Mouse (Mus musculus) duodenum, adult 2 months (tissue): ENCODE measurements around the gene Crabp2. TPM values are rescaled to one million over a fixed set of nuclear protein-coding genes. Genes with fewer than 3 reads are reported as not detected.

Source experiments
- polyA plus RNA-seq: library from polyadenylated mRNA; depleted of rRNA; stranded (reverse); fragments of >200 nt; gene quantifications from 2 replicates; pipeline ENCODE4 v1.2.3, GENCODE M21; 2012; ENCODE audit warnings: low replicate concordance; rRNA removed

Crabp2 gene
- not detected in 2 replicates for polyA plus RNA-seq

GRCm38 (mm10) chr3:87948378-87949265 lies at the start of gene Crabp2:
Crabp2 (plus strand) TSS chr3:87948666.

DNA sequence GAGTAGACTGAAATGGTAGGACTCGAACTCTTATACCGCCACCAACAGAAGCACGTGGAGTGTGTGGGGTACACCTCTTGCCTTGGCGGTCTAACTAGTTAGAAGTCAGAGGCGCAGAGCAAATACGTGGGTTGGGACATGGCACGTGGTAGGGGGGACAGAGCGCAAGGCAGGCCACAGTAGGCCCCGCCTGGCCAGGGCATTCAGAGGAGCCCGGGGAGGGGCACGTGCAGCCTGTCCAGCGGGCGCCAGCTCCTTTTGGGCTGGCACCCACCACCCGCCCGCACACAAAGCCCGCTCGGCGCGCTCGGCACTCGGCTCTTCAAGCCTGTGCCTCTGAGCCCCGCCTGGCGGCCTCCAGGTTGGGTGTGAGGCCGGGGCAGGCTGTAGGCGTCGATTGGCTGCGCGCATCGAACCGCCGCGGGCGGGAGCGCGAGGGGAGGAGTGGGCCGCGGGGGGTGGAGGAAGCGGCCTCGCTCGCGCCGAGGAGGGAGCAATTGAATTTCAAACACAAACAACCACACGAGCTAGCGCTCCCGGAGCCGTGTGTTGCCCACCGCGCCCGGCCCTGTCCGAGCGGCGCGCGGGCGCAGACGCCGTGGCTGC lies 42.5 kb upstream of the Crabp2 start, which contains the start of gene Hdgf:
Gene Hdgf, plus strand, starts transcription at position 442 of the 606 bp plus-strand sequence.

DNA sequence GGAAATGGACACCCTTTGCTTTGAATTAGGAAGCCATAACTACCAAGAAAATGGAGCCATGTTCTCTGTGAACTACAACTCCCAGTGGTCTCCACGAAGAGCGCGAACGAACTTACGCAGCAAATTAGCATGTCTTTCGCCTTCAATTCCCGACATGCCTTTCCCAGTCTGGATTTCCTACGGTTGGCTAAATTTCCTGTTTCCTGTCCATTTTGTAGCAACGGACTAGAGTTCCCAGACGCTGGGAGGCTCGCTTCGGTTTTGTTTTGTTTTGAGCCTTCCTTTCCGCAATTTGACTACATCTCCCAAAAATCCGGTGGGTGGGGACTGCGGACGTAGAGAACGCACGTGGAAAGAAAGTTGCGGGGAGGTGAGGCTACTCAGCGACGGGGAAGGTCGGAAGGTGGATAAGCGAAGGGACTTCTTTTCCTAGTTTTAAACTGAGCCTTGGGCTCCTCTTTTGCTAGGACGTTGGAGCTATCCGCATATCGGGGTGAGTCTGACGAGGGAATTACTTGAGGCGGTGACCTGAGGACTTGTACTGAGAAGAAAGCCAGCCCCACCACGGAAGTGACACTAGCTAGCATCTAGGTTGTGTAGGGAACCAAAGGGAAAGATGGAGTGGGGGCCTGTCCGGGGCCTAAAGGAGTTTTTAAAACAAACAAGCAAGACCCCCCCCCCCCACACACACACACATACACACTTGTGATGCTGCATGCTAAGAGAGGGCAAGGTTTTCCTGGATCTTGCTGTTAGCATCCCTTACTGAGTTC lies 28.9 kb upstream of the Crabp2 start, which contains the start of gene Mrpl24:
Gene Mrpl24, plus strand, starts transcription at position 171 of the 773 bp plus-strand sequence.

GRCm38 (mm10) chr3:87930078-87930795 lies 18.2 kb upstream of the Crabp2 start, which contains the start of the genes Isg20l2 and Rrnad1:
Isg20l2 (plus strand) TSS chr3:87930314.
Rrnad1 (minus strand) TSS chr3:87930717.

GRCm38 (mm10) chr3:87970939-87971488 lies 22.5 kb downstream of the Crabp2 start, which contains the start of gene Nes:
Nes (plus strand) TSS chr3:87971078.

DNA sequence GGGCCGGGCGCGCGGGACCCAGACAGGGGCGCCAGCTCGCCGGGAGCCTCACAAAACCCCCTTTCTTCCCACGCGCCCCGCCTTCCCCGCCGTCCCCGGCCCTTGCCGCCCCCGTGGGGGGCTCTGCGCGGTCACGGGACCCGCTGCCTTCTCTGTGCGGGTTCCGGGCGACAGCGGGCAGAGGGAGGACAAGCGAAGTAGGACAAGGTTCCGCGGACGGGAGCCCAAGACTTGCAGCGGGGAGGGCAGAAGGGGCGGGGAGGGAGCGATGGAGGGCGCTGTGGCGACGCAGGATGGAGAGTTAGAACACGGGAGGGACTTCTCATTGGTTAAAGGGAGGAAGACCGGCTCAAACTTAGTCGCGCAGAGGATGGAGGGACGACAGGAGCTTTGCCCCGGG lies 51.7 kb downstream of the Crabp2 start, which contains the start of gene Bcan:
Gene Bcan, minus strand, starts transcription at position 50 of the 400 bp plus-strand sequence.

Other genes starting within 250 kb of the Crabp2 start
- gene Lrrc71, start 200.0 kb upstream of the Crabp2 start, polyA plus RNA-seq, result 0.04 and 0.05 TPM in 2 replicates
- gene Ntrk1, start 153.5 kb upstream of the Crabp2 start, polyA plus RNA-seq, result 0.06 and 0.26 TPM in 2 replicates
- gene Insrr, start 151.7 kb upstream of the Crabp2 start, polyA plus RNA-seq, result 1.4 and 2.1 TPM in 2 replicates
- 13.9 and 17.0 TPM in 2 replicates for gene Pear1, start 124.4 kb upstream of the Crabp2 start, polyA plus RNA-seq
- 1.4 and 3.9 TPM in 2 replicates for gene Sh2d2a, start 101.9 kb upstream of the Crabp2 start, polyA plus RNA-seq
- 18.8 and 23.7 TPM in 2 replicates for gene Prcc, start 63.1 kb upstream of the Crabp2 start, polyA plus RNA-seq
- 30.8 and 34.4 TPM in 2 replicates for gene Hdgf, start 42.3 kb upstream of the Crabp2 start, polyA plus RNA-seq
- gene Mrpl24, start 29.2 kb upstream of the Crabp2 start, polyA plus RNA-seq, result 15.5 and 17.3 TPM in 2 replicates
- 5.5 and 7.1 TPM in 2 replicates for gene Isg20l2, start 18.4 kb upstream of the Crabp2 start, polyA plus RNA-seq
- gene Rrnad1, start 17.9 kb upstream of the Crabp2 start, polyA plus RNA-seq, result 21.3 and 22.0 TPM in 2 replicates
- 1.4 and 1.7 TPM in 2 replicates for gene Nes, start 22.4 kb downstream of the Crabp2 start, polyA plus RNA-seq
- 0.07 and 1.2 TPM in 2 replicates for gene Bcan, start 51.6 kb downstream of the Crabp2 start, polyA plus RNA-seq
- not detected in 2 replicates for gene Hapln2, start 78.9 kb downstream of the Crabp2 start, polyA plus RNA-seq
- gene Gpatch4, start 94.4 kb downstream of the Crabp2 start, polyA plus RNA-seq, result 1.3 and 2.0 TPM in 2 replicates
- 38.0 and 41.8 TPM in 2 replicates for gene Naxe, start 109.8 kb downstream of the Crabp2 start, polyA plus RNA-seq
- not detected in 2 replicates for gene Ttc24, start 129.6 kb downstream of the Crabp2 start, polyA plus RNA-seq
- gene Iqgap3, start 133.3 kb downstream of the Crabp2 start, polyA plus RNA-seq, result 9.2 and 13.0 TPM in 2 replicates
- 58.2 and 67.0 TPM in 2 replicates for gene Mef2d, start 193.7 kb downstream of the Crabp2 start, polyA plus RNA-seq